Mouse (Mus musculus): ENCODE measurements around the gene Slc4a1. TPM values are rescaled to one million over a fixed set of nuclear protein-coding genes. Genes with fewer than 3 reads are reported as not detected.

Slc4a1 gene
- polyA plus RNA-seq, 1 experiment from 2014 or later = 5.6 TPM

GRCm38 (mm10) chr11:102310768-102311695, 55.0 kb downstream of the Slc4a1 start:
- H3K4me3 ChIP-seq (ENCODE audit: control insufficient read depth in 1 of 2, insufficient read depth in 1 of 2, low read depth in 1 of 2, low read length in 2 of 2) = no peak overlapping the region
- 52% methylated on average over 37 of the region's 38 CpGs for WGBS

GRCm38 (mm10) chr11:102309821-102310617, 56.0 kb downstream of the Slc4a1 start:
- ATAC-seq (ENCODE audit: insufficient number of reproducible peaks, insufficient read depth, low FRiP score, low read depth) = no peak
- Histone ChIP-seq H3K36me3 (ENCODE audit: control insufficient read depth, insufficient read depth, low read length) (peaks cover 85% of the 10 kb centered on the region), H3K4me1 (ENCODE audit: control insufficient read depth in 2 of 2, insufficient read depth in 2 of 2, low read length in 2 of 2) (peaks cover 6 to 20% of the 10 kb centered on the region in 2 experiments; a peak in 3 of 4 replicates), H3K27me3 (ENCODE audit: control insufficient read depth, insufficient read depth, low read length) (no peaks in the 10 kb centered on the region), H3K4me3 (ENCODE audit: control insufficient read depth in 1 of 2, insufficient read depth in 1 of 2, low read depth in 1 of 2, low read length in 2 of 2) (peak overlapping the region in 1 of 2 experiments; percentile 41; a peak in 1 of 4 replicates), H3K9me3 (ENCODE audit: control insufficient read depth, low read length) (no peaks in the 10 kb centered on the region), H3K4me2 (ENCODE audit: low read length) (peak overlapping the region; percentile 79), H3K27ac (replicated peaks in 1 of 2; ENCODE audit: control insufficient read depth in 1 of 2, insufficient read depth in 1 of 2, low read depth in 2 of 2, low read length in 2 of 2) (no peak overlapping the region), H3K9ac (ENCODE audit: low read length) (no peak overlapping the region)
- WGBS = 90% methylated on average over 22 of the region's 22 CpGs

More at GRCm38 (mm10) chr11:102310768-102311695, 55.0 kb downstream of the Slc4a1 start:
- H3K9me3 ChIP-seq (ENCODE audit: control insufficient read depth, low read length) = no peaks in the 10 kb centered on the region
- H3K4me2 ChIP-seq (ENCODE audit: low read length) = no peak overlapping the region
- H3K36me3 ChIP-seq (ENCODE audit: control insufficient read depth, insufficient read depth, low read length) = peaks cover 86% of the 10 kb centered on the region
- H3K27ac ChIP-seq (replicated peaks in 1 of 2; ENCODE audit: control insufficient read depth in 1 of 2, insufficient read depth in 1 of 2, low read depth in 2 of 2, low read length in 2 of 2) = no peak overlapping the region
- peaks cover 6 to 29% of the 10 kb centered on the region in 2 experiments for H3K4me1 ChIP-seq (ENCODE audit: control insufficient read depth in 2 of 2, insufficient read depth in 2 of 2, low read length in 2 of 2)
- H3K27me3 ChIP-seq (ENCODE audit: control insufficient read depth, insufficient read depth, low read length) = no peaks in the 10 kb centered on the region
- peak overlapping the region; percentile 21; the same call in 1 of the 2 replicates for H3K9ac ChIP-seq (ENCODE audit: low read length)
- ATAC-seq (ENCODE audit: insufficient number of reproducible peaks, insufficient read depth, low FRiP score, low read depth) = no peak

GRCm38 (mm10) chr11:102308979-102309378, 57.0 kb downstream of the Slc4a1 start:
- Histone ChIP-seq H3K36me3 (ENCODE audit: control insufficient read depth, insufficient read depth, low read length) (peaks cover 74% of the 10 kb centered on the region), H3K9me3 (ENCODE audit: control insufficient read depth, low read length) (no peaks in the 10 kb centered on the region), H3K9ac (ENCODE audit: low read length) (peak overlapping the region; percentile 64), H3K27me3 (ENCODE audit: control insufficient read depth, insufficient read depth, low read length) (no peaks in the 10 kb centered on the region), H3K4me2 (ENCODE audit: low read length) (peak overlapping the region; percentile 79), H3K27ac (replicated peaks in 1 of 2; ENCODE audit: control insufficient read depth in 1 of 2, insufficient read depth in 1 of 2, low read depth in 2 of 2, low read length in 2 of 2) (peak overlapping the region; percentile 1 to 64; a peak in 2 of 4 replicates), H3K4me3 (ENCODE audit: control insufficient read depth in 1 of 2, insufficient read depth in 1 of 2, low read depth in 1 of 2, low read length in 2 of 2) (peak overlapping the region; percentile 38 to 41), H3K4me1 (ENCODE audit: control insufficient read depth in 2 of 2, insufficient read depth in 2 of 2, low read length in 2 of 2) (peaks cover 6 to 20% of the 10 kb centered on the region in 2 experiments; a peak in 3 of 4 replicates)
- WGBS = 0% methylated on average over 27 of the region's 27 CpGs
- peak; percentile 90 for ATAC-seq (ENCODE audit: insufficient number of reproducible peaks, insufficient read depth, low FRiP score, low read depth)

GRCm38 (mm10) chr11:102308104-102308503, 57.9 kb downstream of the Slc4a1 start:
- no peak for ATAC-seq (ENCODE audit: insufficient number of reproducible peaks, insufficient read depth, low FRiP score, low read depth)
- WGBS = 78% methylated on average over 9 of the region's 9 CpGs
- H3K4me3 ChIP-seq (ENCODE audit: control insufficient read depth in 1 of 2, insufficient read depth in 1 of 2, low read depth in 1 of 2, low read length in 2 of 2) = no peak overlapping the region
- no peaks in the 10 kb centered on the region for H3K9me3 ChIP-seq (ENCODE audit: control insufficient read depth, low read length)
- H3K27me3 ChIP-seq (ENCODE audit: control insufficient read depth, insufficient read depth, low read length) = no peaks in the 10 kb centered on the region
- no peak overlapping the region for H3K4me2 ChIP-seq (ENCODE audit: low read length)
- peaks cover 6 to 20% of the 10 kb centered on the region in 2 experiments; a peak in 3 of 4 replicates for H3K4me1 ChIP-seq (ENCODE audit: control insufficient read depth in 2 of 2, insufficient read depth in 2 of 2, low read length in 2 of 2)
- H3K9ac ChIP-seq (ENCODE audit: low read length) = no peak overlapping the region
- peaks cover 66% of the 10 kb centered on the region for H3K36me3 ChIP-seq (ENCODE audit: control insufficient read depth, insufficient read depth, low read length)
- no peak overlapping the region for H3K27ac ChIP-seq (replicated peaks in 1 of 2; ENCODE audit: control insufficient read depth in 1 of 2, insufficient read depth in 1 of 2, low read depth in 2 of 2, low read length in 2 of 2)

- no peak overlapping the region for H3K4me2 ChIP-seq (ENCODE audit: low read length)
- H3K36me3 ChIP-seq (ENCODE audit: control insufficient read depth, insufficient read depth, low read length) = peaks cover 40% of the 10 kb centered on the region
- no peaks in the 10 kb centered on the region for H3K9me3 ChIP-seq (ENCODE audit: control insufficient read depth, low read length)
- H3K4me1 ChIP-seq (ENCODE audit: control insufficient read depth in 2 of 2, insufficient read depth in 2 of 2, low read length in 2 of 2) = peaks cover 6 to 16% of the 10 kb centered on the region in 2 experiments; a peak in 3 of 4 replicates
- no peak overlapping the region for H3K27ac ChIP-seq (replicated peaks in 1 of 2; ENCODE audit: control insufficient read depth in 1 of 2, insufficient read depth in 1 of 2, low read depth in 2 of 2, low read length in 2 of 2)
- H3K27me3 ChIP-seq (ENCODE audit: control insufficient read depth, insufficient read depth, low read length) = no peaks in the 10 kb centered on the region
- no peak overlapping the region for H3K4me3 ChIP-seq (ENCODE audit: control insufficient read depth in 1 of 2, insufficient read depth in 1 of 2, low read depth in 1 of 2, low read length in 2 of 2)
- ATAC-seq (ENCODE audit: insufficient number of reproducible peaks, insufficient read depth, low FRiP score, low read depth) = no peak
- H3K9ac ChIP-seq (ENCODE audit: low read length) = no peak overlapping the region
- WGBS = 58% methylated on average over 3 of the region's 3 CpGs
Observed at GRCm38 (mm10) chr11:102305359-102305758, 60.6 kb downstream of the Slc4a1 start.

- 37% methylated on average over 2 of the region's 2 CpGs for WGBS
- Histone ChIP-seq H3K4me2 (ENCODE audit: low read length) (no peak overlapping the region), H3K9me3 (ENCODE audit: control insufficient read depth, low read length) (no peaks in the 10 kb centered on the region), H3K27ac (replicated peaks in 1 of 2; ENCODE audit: control insufficient read depth in 1 of 2, insufficient read depth in 1 of 2, low read depth in 2 of 2, low read length in 2 of 2) (no peak overlapping the region), H3K9ac (ENCODE audit: low read length) (no peak overlapping the region), H3K4me1 (ENCODE audit: control insufficient read depth in 2 of 2, insufficient read depth in 2 of 2, low read length in 2 of 2) (peaks cover under 1 to 4% of the 10 kb centered on the region in 2 experiments; a peak in 2 of 4 replicates), H3K4me3 (ENCODE audit: control insufficient read depth in 1 of 2, insufficient read depth in 1 of 2, low read depth in 1 of 2, low read length in 2 of 2) (no peak overlapping the region), H3K36me3 (ENCODE audit: control insufficient read depth, insufficient read depth, low read length) (peaks cover 30% of the 10 kb centered on the region), H3K27me3 (ENCODE audit: control insufficient read depth, insufficient read depth, low read length) (no peaks in the 10 kb centered on the region)
- ATAC-seq (ENCODE audit: insufficient number of reproducible peaks, insufficient read depth, low FRiP score, low read depth) = no peak
Observed at GRCm38 (mm10) chr11:102304141-102304540, 61.9 kb downstream of the Slc4a1 start.

- 27% methylated on average over 1 of the region's 1 CpGs for WGBS
- ATAC-seq (ENCODE audit: insufficient number of reproducible peaks, insufficient read depth, low FRiP score, low read depth) = no peak
- no peak overlapping the region for H3K4me2 ChIP-seq (ENCODE audit: low read length)
Observed at GRCm38 (mm10) chr11:102299839-102300238, 66.2 kb downstream of the Slc4a1 start.

More at GRCm38 (mm10) chr11:102299839-102300238, 66.2 kb downstream of the Slc4a1 start:
- Histone ChIP-seq H3K4me1 (ENCODE audit: control insufficient read depth in 2 of 2, insufficient read depth in 2 of 2, low read length in 2 of 2) (peaks cover 4 to 14% of the 10 kb centered on the region in 2 experiments; a peak in 3 of 4 replicates), H3K36me3 (ENCODE audit: control insufficient read depth, insufficient read depth, low read length) (0 out of 2 replicates have a peak, but pooled peaks cover 1% of the 10 kb centered on the region), H3K27ac (replicated peaks in 1 of 2; ENCODE audit: control insufficient read depth in 1 of 2, insufficient read depth in 1 of 2, low read depth in 2 of 2, low read length in 2 of 2) (no peak overlapping the region), H3K9me3 (ENCODE audit: control insufficient read depth, low read length) (no peaks in the 10 kb centered on the region), H3K9ac (ENCODE audit: low read length) (no peak overlapping the region), H3K27me3 (ENCODE audit: control insufficient read depth, insufficient read depth, low read length) (no peaks in the 10 kb centered on the region), H3K4me3 (ENCODE audit: control insufficient read depth in 1 of 2, insufficient read depth in 1 of 2, low read depth in 1 of 2, low read length in 2 of 2) (no peak overlapping the region)

All from heart, embryonic 14.5 days (tissue).